In genomic region chr2:73281707-73282106, GRCm38 (mm10) we compare ENCODE assay signal across 15 mouse cellular contexts. TPM values are rescaled to one million over a fixed set of nuclear protein-coding genes. Genes with fewer than 3 reads are reported as not detected.
DNase-seq lines count a peak whose midpoint lies in the region; ATAC-seq and TF ChIP-seq lines count a peak whose summit lies in the region.
"Had no signal": no experiment of that assay in that cellular context is flagged by ENCODE, and none has a peak within 500 bp of the region (broad histone marks: within the 10 kb centered on the region; RNA-seq: fewer than 3 reads in every experiment).

No protein-coding gene starts in this region.

- WGBS in heart, adult 2 months = 47% methylated on average over 7 of the region's 7 CpGs
- WGBS in midbrain, embryonic 11.5 days = 5% methylated on average over 7 of the region's 7 CpGs
- 8% methylated on average over 7 of the region's 7 CpGs for WGBS in midbrain, embryonic 16.5 days

- no peak overlapping the region for H3K4me3 ChIP-seq in heart, adult 2 months
- no peak overlapping the region for H3K4me3 ChIP-seq in midbrain, embryonic 11.5 days (ENCODE audit: low read depth, low read length)
- no peak overlapping the region for H3K4me3 ChIP-seq in midbrain, embryonic 16.5 days (ENCODE audit: low read depth, low read length)

- intact Hi-C loops in heart, adult 2 months (cut with DNase I) = no loop called here
- intact Hi-C loops in left cerebral cortex, postnatal 25 days (cut with DNase I) = loop anchor here (2.0 kb wide), 1 partner anchor 1047 kb away; no protein-coding TSS in a partner anchor

- TF ChIP-seq POLR2A in heart, adult 2 months (IDR thresholded peaks at IDR 0.05; ENCODE audit: insufficient read depth, low read depth, low read length) = no peak

- H3K79me2 ChIP-seq in heart, adult 2 months (replicated peaks; ENCODE audit: control insufficient read depth, insufficient read depth, low read length) = no peaks in the 10 kb centered on the region

- no peaks in the 10 kb centered on the region for H3K9me3 ChIP-seq in midbrain, embryonic 11.5 days (ENCODE audit: control insufficient read depth, low read length)
- no peaks in the 10 kb centered on the region for H3K9me3 ChIP-seq in midbrain, embryonic 16.5 days (replicated peaks; ENCODE audit: control insufficient read depth, low read length, poor library complexity, severe bottlenecking)
- H3K9me3 ChIP-seq: heart, embryonic 10.5 days had no signal

- peaks cover 2% of the 10 kb centered on the region; the same call in 1 of the 2 replicates for H3K4me1 ChIP-seq in heart, adult 2 months (ENCODE audit: control insufficient read depth, insufficient read depth, low read length)
- H3K4me1 ChIP-seq in midbrain, embryonic 11.5 days (ENCODE audit: control insufficient read depth, insufficient read depth, low read length) = peaks cover 25% of the 10 kb centered on the region
- H3K4me1 ChIP-seq in midbrain, embryonic 16.5 days (ENCODE audit: control insufficient read depth, insufficient read depth, low read length) = 0 out of 2 replicates have a peak, but pooled peaks cover 4% of the 10 kb centered on the region

- TF ChIP-seq EP300 in heart, adult 2 months (IDR thresholded peaks at IDR 0.05; ENCODE audit: insufficient read depth, low read depth, low read length) = no peak

- H3K27me3 ChIP-seq in heart, adult 2 months (ENCODE audit: control insufficient read depth, insufficient read depth, low read length) = peaks cover 26% of the 10 kb centered on the region
- peaks cover 47% of the 10 kb centered on the region for H3K27me3 ChIP-seq in midbrain, embryonic 11.5 days (ENCODE audit: control insufficient read depth, insufficient read depth, low read length)
- H3K27me3 ChIP-seq in midbrain, embryonic 16.5 days (ENCODE audit: control insufficient read depth, insufficient read depth, low read depth, low read length) = peaks cover 16% of the 10 kb centered on the region

- no peaks in the 10 kb centered on the region; the same call in 1 of the 2 replicates for H3K36me3 ChIP-seq in heart, adult 2 months (ENCODE audit: control insufficient read depth, insufficient read depth, low read length)
- no peaks in the 10 kb centered on the region for H3K36me3 ChIP-seq in midbrain, embryonic 11.5 days (ENCODE audit: control insufficient read depth, insufficient read depth, low read length)
- no peaks in the 10 kb centered on the region for H3K36me3 ChIP-seq in midbrain, embryonic 16.5 days (ENCODE audit: control insufficient read depth, insufficient read depth, low read length)

- TF ChIP-seq CTCF in heart, adult 2 months (IDR thresholded peaks at IDR 0.05) = peak; percentile 42

- DNase-seq in heart, adult 2 months = no peak
- DNase-seq in heart, adult 8-10 months (ENCODE audit: low spot score) = no peak
- peak; percentile 95 for DNase-seq in midbrain, embryonic 11.5 days (ENCODE audit: low spot score, missing footprints)
- peak; percentile 79 for DNase-seq in embryo, embryonic 10.5 days (ENCODE audit: low spot score)
- peak; percentile 70 for DNase-seq in retina, postnatal 1 day
- DNase-seq in adrenal gland, postnatal 14 days = no peak
- DNase-seq in left cerebral cortex, postnatal 25 days (ENCODE audit: low spot score in 2 of 2) = no peak
- DNase-seq: adrenal gland, postnatal 10 days; kidney, adult 18-20 months; thymus, adult 2 months had no signal

- H3K9ac ChIP-seq in heart, adult 2 months (ENCODE audit: low read depth, low read length) = no peak overlapping the region
- no peak overlapping the region for H3K9ac ChIP-seq in midbrain, embryonic 11.5 days (ENCODE audit: low read length)
- H3K9ac ChIP-seq in midbrain, embryonic 16.5 days (ENCODE audit: low read depth, low read length) = no peak overlapping the region

- no peak for ATAC-seq in midbrain, embryonic 11.5 days (ENCODE audit: low FRiP score)
- no peak for ATAC-seq in midbrain, embryonic 16.5 days

- no peak overlapping the region for H3K4me2 ChIP-seq in midbrain, embryonic 11.5 days
- no peak overlapping the region for H3K4me2 ChIP-seq in midbrain, embryonic 16.5 days (ENCODE audit: low read length)

- no peak overlapping the region for H3K27ac ChIP-seq in heart, adult 2 months
- H3K27ac ChIP-seq in midbrain, embryonic 11.5 days (ENCODE audit: low read depth, low read length) = no peak overlapping the region
- H3K27ac ChIP-seq in midbrain, embryonic 16.5 days (ENCODE audit: low read length) = no peak overlapping the region
- H3K27ac ChIP-seq: heart, embryonic 10.5 days; macrophage had no signal

RNA-seq across cellular contexts. Expression of gene Sp9, which starts 10.0 kb away (rescaled TPM):
- not detected for total RNA-seq in heart, adult 2 months (2021)
- not detected in 2 replicates for polyA plus RNA-seq in heart, adult 2 months (2012; rRNA removed)
- not detected for total RNA-seq in heart, adult 8-10 months (2022)
- polyA plus RNA-seq in midbrain, embryonic 11.5 days (2014; fragmentation: Nextera tagmentation; extraction: Ambion mirVana) = 2.8 and 3.3 TPM in 2 replicates
- polyA plus RNA-seq in midbrain, embryonic 16.5 days (2015; fragmentation: Nextera tagmentation; extraction: Ambion mirVana) = 3.0 and 4.2 TPM in 2 replicates
- not detected in 2 replicates for total RNA-seq in adrenal gland, postnatal 14 days (2021)
- total RNA-seq in left cerebral cortex, postnatal 25 days (2021) = 1 to 10 TPM; 2.5 to 4.1 TPM
- total RNA-seq: adrenal gland, postnatal 10 days; neutrophil, adult 5-6 weeks had no signal
- polyA plus RNA-seq: CD4-positive, CD25-positive, alpha-beta regulatory T cell, adult 4 months; heart, embryonic 10.5 days; thymus, adult 2 months had no signal

RNA-seq across cellular contexts. Expression of gene Scrn3, which starts 30.7 kb away (rescaled TPM):
- 10 to 100 TPM; 24.0 to 27.8 TPM for total RNA-seq in heart, adult 2 months (2021)
- 11.4 and 24.5 TPM in 2 replicates for polyA plus RNA-seq in heart, adult 2 months (2012; rRNA removed)
- 10 to 100 TPM; 31.2 to 38.6 (median 32.3) TPM for total RNA-seq in heart, adult 8-10 months (2022)
- 10.7 and 11.7 TPM in 2 replicates for polyA plus RNA-seq in midbrain, embryonic 11.5 days (2014; fragmentation: Nextera tagmentation; extraction: Ambion mirVana)
- polyA plus RNA-seq in midbrain, embryonic 16.5 days (2015; fragmentation: Nextera tagmentation; extraction: Ambion mirVana) = 6.7 and 8.1 TPM in 2 replicates
- total RNA-seq in adrenal gland, postnatal 14 days (2021) = 17.6 and 20.3 TPM in 2 replicates
- total RNA-seq in left cerebral cortex, postnatal 25 days (2021) = 10 to 100 TPM; 13.3 to 17.5 TPM

RNA-seq across cellular contexts. Expression of gene Cir1, which starts 30.8 kb away (rescaled TPM):
- 10 to 100 TPM; 11.9 to 14.3 TPM for total RNA-seq in heart, adult 2 months (2021)
- polyA plus RNA-seq in heart, adult 2 months (2012; rRNA removed) = 2.5 and 4.7 TPM in 2 replicates
- total RNA-seq in heart, adult 8-10 months (2022) = 10 to 100 TPM; 11.8 to 18.4 (median 13.9) TPM
- 21.4 and 25.5 TPM in 2 replicates for polyA plus RNA-seq in midbrain, embryonic 11.5 days (2014; fragmentation: Nextera tagmentation; extraction: Ambion mirVana)
- 25.5 and 26.6 TPM in 2 replicates for polyA plus RNA-seq in midbrain, embryonic 16.5 days (2015; fragmentation: Nextera tagmentation; extraction: Ambion mirVana)
- 18.6 and 22.0 TPM in 2 replicates for total RNA-seq in adrenal gland, postnatal 14 days (2021)
- total RNA-seq in left cerebral cortex, postnatal 25 days (2021) = 10 to 100 TPM; 26.4 to 28.6 TPM

Comparison
In these comparisons a context has a peak if more than half of its experiments do, and no peak if none do; other contexts are left out.
1. DNase-seq: peak in midbrain, embryonic 11.5 days (single experiment), embryo, embryonic 10.5 days (single experiment) and retina, postnatal 1 day (single experiment); none in heart, adult 2 months (0 of 2), heart, adult 8-10 months (single experiment), adrenal gland, postnatal 14 days (single experiment) and left cerebral cortex, postnatal 25 days (0 of 2).